Mouse (Mus musculus): ENCODE results near the gene Ankra2. TPM values are rescaled to one million over a fixed set of nuclear protein-coding genes. Genes with fewer than 3 reads are reported as not detected.

Gene Ankra2
- total and polyA plus RNA-seq, 2 experiments from 2014 or later = 81.6 to 110 TPM

GRCm38 (mm10) chr13:98241531-98242282, 21.2 kb upstream of the Ankra2 start:
- 68% methylated on average over 9 of the region's 9 CpGs for WGBS
- DNase-seq (no peak), ATAC-seq (no peak)
- no peaks in the 10 kb centered on the region for H3K9me3 ChIP-seq (ENCODE audit: low read length)
- no peak overlapping the region for H3K4me2 ChIP-seq (ENCODE audit: low read depth)
- no peaks in the 10 kb centered on the region for H3K4me1 ChIP-seq (ENCODE audit: insufficient read depth)
- H3K36me3 ChIP-seq (ENCODE audit: insufficient read depth) = no peaks in the 10 kb centered on the region
- no peak overlapping the region for H3K27ac ChIP-seq (ENCODE audit: low read depth, low read length)
- H3K9ac ChIP-seq = no peak overlapping the region
- TF ChIP-seq CTCF (IDR thresholded peaks at IDR 0.05; ENCODE audit: low read depth) = no peak
- no peaks in the 10 kb centered on the region for H3K27me3 ChIP-seq (ENCODE audit: insufficient read depth, low read length)
- H3K4me3 ChIP-seq (ENCODE audit: low read depth, low read length) = no peak overlapping the region

- no peak overlapping the region for H3K27ac ChIP-seq (ENCODE audit: low read depth, low read length)
- no peak for ATAC-seq
- peaks cover 25% of the 10 kb centered on the region for H3K36me3 ChIP-seq (ENCODE audit: insufficient read depth)
- no peaks in the 10 kb centered on the region for H3K27me3 ChIP-seq (ENCODE audit: insufficient read depth, low read length)
- H3K9ac ChIP-seq = no peak overlapping the region
- H3K4me2 ChIP-seq (ENCODE audit: low read depth) = no peak overlapping the region
- H3K4me1 ChIP-seq (ENCODE audit: insufficient read depth) = no peaks in the 10 kb centered on the region
- no peak for DNase-seq
- TF ChIP-seq CTCF (IDR thresholded peaks at IDR 0.05; ENCODE audit: low read depth) = no peak
- H3K9me3 ChIP-seq (ENCODE audit: low read length) = no peaks in the 10 kb centered on the region
- 57% methylated on average over 5 of the region's 5 CpGs for WGBS
- no peak overlapping the region for H3K4me3 ChIP-seq (ENCODE audit: low read depth, low read length)
Observed at GRCm38 (mm10) chr13:98244571-98245350, 18.1 kb upstream of the Ankra2 start.

GRCm38 (mm10) chr13:98245386-98245785, 17.5 kb upstream of the Ankra2 start:
- no peak overlapping the region for H3K27ac ChIP-seq (ENCODE audit: low read depth, low read length)
- no peak overlapping the region for H3K9ac ChIP-seq
- no peak for DNase-seq
- peaks cover 31% of the 10 kb centered on the region for H3K36me3 ChIP-seq (ENCODE audit: insufficient read depth)
- no peak overlapping the region for H3K4me3 ChIP-seq (ENCODE audit: low read depth, low read length)
- H3K27me3 ChIP-seq (ENCODE audit: insufficient read depth, low read length) = no peaks in the 10 kb centered on the region
- no peaks in the 10 kb centered on the region for H3K4me1 ChIP-seq (ENCODE audit: insufficient read depth)
- no peaks in the 10 kb centered on the region for H3K9me3 ChIP-seq (ENCODE audit: low read length)
- ATAC-seq = no peak
- 64% methylated on average over 7 of the region's 7 CpGs for WGBS
- TF ChIP-seq CTCF (IDR thresholded peaks at IDR 0.05; ENCODE audit: low read depth) = no peak
- H3K4me2 ChIP-seq (ENCODE audit: low read depth) = no peak overlapping the region

- peaks cover 63% of the 10 kb centered on the region for H3K36me3 ChIP-seq (ENCODE audit: insufficient read depth)
Observed at GRCm38 (mm10) chr13:98249594-98249993, 13.3 kb upstream of the Ankra2 start.

GRCm38 (mm10) chr13:98254921-98255320, 8.0 kb upstream of the Ankra2 start:
- DNase-seq (peak; percentile 30), ATAC-seq (peak; percentile 86)
- no peaks in the 10 kb centered on the region for H3K9me3 ChIP-seq (ENCODE audit: low read length)
- H3K4me1 ChIP-seq (ENCODE audit: insufficient read depth) = no peaks in the 10 kb centered on the region
- no peak overlapping the region for H3K9ac ChIP-seq
- no peak overlapping the region for H3K27ac ChIP-seq (ENCODE audit: low read depth, low read length)
- H3K4me2 ChIP-seq (ENCODE audit: low read depth) = no peak overlapping the region
- TF ChIP-seq CTCF (IDR thresholded peaks at IDR 0.05; ENCODE audit: low read depth) = peak; percentile 53
- no peaks in the 10 kb centered on the region for H3K27me3 ChIP-seq (ENCODE audit: insufficient read depth, low read length)
- peaks cover 70% of the 10 kb centered on the region for H3K36me3 ChIP-seq (ENCODE audit: insufficient read depth)
- no peak overlapping the region for H3K4me3 ChIP-seq (ENCODE audit: low read depth, low read length)
- WGBS = 68% methylated on average over 9 of the region's 9 CpGs

More at GRCm38 (mm10) chr13:98249594-98249993, 13.3 kb upstream of the Ankra2 start:
- Histone ChIP-seq H3K4me2 (ENCODE audit: low read depth) (no peak overlapping the region), H3K9me3 (ENCODE audit: low read length) (no peaks in the 10 kb centered on the region), H3K9ac (no peak overlapping the region), H3K4me3 (ENCODE audit: low read depth, low read length) (no peak overlapping the region), H3K27ac (ENCODE audit: low read depth, low read length) (no peak overlapping the region), H3K4me1 (ENCODE audit: insufficient read depth) (no peaks in the 10 kb centered on the region), H3K27me3 (ENCODE audit: insufficient read depth, low read length) (no peaks in the 10 kb centered on the region)
- ATAC-seq (no peak), DNase-seq (no peak)
- WGBS = 92% methylated on average over 10 of the region's 10 CpGs
- TF ChIP-seq CTCF (IDR thresholded peaks at IDR 0.05; ENCODE audit: low read depth) = no peak

- H3K27me3 ChIP-seq (ENCODE audit: insufficient read depth, low read length) = no peaks in the 10 kb centered on the region
- H3K4me2 ChIP-seq (ENCODE audit: low read depth) = peak overlapping the region; percentile 53
- DNase-seq (no peak), ATAC-seq (peak; percentile 40)
- H3K36me3 ChIP-seq (ENCODE audit: insufficient read depth) = peaks cover 11% of the 10 kb centered on the region
- peak overlapping the region; percentile 74 for H3K4me3 ChIP-seq (ENCODE audit: low read depth, low read length)
- H3K9me3 ChIP-seq (ENCODE audit: low read length) = no peaks in the 10 kb centered on the region
- TF ChIP-seq CTCF (IDR thresholded peaks at IDR 0.05; ENCODE audit: low read depth) = no peak; the same call in 1 of the 2 replicates
- peaks cover 18% of the 10 kb centered on the region for H3K4me1 ChIP-seq (ENCODE audit: insufficient read depth)
- H3K9ac ChIP-seq = peak overlapping the region; percentile 91
- peak overlapping the region; percentile 94 for H3K27ac ChIP-seq (ENCODE audit: low read depth, low read length)
- 1% methylated on average over 16 of the region's 16 CpGs for WGBS
Observed at GRCm38 (mm10) chr13:98263458-98263987, 649 bp downstream of the Ankra2 start.
